Mouse (Mus musculus) stomach, postnatal 0 days (tissue): ENCODE measurements at regions not wholly inside any gene's neighbourhood (a gene's known extent, or its start where the extent isn't known, plus 50 kb on each side); places are given as distances from the start of the nearest gene placed in this dataset.

Source experiments
- CTCF ChIP-seq: IDR thresholded peaks from 2 replicates; pipeline ENCODE4 v1.5.1; 2016; ENCODE audit warnings: antibody characterized with exemption, low read depth, mild to moderate bottlenecking, moderate library complexity
- EP300 ChIP-seq: optimal IDR thresholded peaks from 2 replicates; pipeline ENCODE3; 2016; ENCODE audit warnings: antibody characterized with exemption

DNA sequence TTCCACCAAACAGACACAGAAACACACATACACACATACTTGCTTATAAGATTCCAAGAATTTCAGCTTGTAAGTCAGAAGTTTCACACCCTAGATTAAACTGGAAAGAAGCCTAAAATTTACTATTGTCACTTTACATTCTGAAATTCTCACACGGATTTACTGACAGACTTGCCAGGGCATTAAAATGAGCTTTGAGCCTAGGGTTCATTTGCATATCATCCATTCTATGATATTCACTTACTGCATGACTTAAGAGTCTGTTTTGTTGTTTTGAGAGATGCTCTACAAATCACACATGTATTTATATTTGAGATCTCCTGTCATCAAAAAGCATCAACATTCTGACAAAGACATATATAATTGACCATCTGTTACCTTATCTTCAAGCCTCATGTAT is 315.8 kb upstream of the Nbea start:
- TF ChIP-seq CTCF (no peak), EP300 (no peak)
